Comparison of ENCODE assay signal across 1 mouse cellular context in the genomic region with DNA sequence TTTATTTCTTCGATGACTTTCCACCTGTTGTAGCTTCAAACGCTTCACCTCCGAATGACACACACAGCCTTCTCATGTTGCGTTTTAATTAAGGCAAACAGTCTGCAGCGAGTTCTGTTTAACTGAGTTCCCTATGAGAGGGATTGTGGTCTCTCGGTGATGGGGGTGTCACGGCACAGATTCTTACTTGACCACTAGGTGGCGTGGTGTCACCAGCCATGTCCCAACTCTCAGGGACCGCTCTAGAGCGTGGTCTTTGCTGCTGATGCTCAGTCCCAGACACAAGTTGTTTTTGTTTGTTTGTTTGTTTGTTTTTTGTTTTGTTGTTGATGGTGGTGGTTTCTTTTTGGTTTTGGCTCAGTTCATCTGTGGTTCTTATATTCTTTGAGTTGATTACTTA.
TF ChIP-seq lines count a peak whose summit lies in the region.

No protein-coding gene starts in this region.

TF ChIP-seq in MEL, 35 proteins besides CTCF, POLR2A, EP300 and RAD21 (continued from another document):
- peak; percentile 60; the same call in 1 of the 2 replicates for TF ChIP-seq MAZ (IDR thresholded peaks at IDR 0.05; ENCODE audit: low read depth, low read length)
- TF ChIP-seq NRF1 (IDR thresholded peaks at IDR 0.05; ENCODE audit: insufficient read depth, low read depth, low read length, poor library complexity, severe bottlenecking), result no peak
- no peak for TF ChIP-seq GATA1 (IDR thresholded peaks at IDR 0.05; ENCODE audit: low read depth, low read length)
- peak; percentile 91 for TF ChIP-seq SMC3 (IDR thresholded peaks at IDR 0.05; ENCODE audit: low read depth, low read length)
- no peak for TF ChIP-seq ZMIZ1 (IDR thresholded peaks at IDR 0.05; ENCODE audit: low read depth, low read length)
TF ChIP-seq in MEL: peak in this region for 12.
